Mouse (Mus musculus): ENCODE data around the gene Zfp53.

Zfp53 gene

DNA sequence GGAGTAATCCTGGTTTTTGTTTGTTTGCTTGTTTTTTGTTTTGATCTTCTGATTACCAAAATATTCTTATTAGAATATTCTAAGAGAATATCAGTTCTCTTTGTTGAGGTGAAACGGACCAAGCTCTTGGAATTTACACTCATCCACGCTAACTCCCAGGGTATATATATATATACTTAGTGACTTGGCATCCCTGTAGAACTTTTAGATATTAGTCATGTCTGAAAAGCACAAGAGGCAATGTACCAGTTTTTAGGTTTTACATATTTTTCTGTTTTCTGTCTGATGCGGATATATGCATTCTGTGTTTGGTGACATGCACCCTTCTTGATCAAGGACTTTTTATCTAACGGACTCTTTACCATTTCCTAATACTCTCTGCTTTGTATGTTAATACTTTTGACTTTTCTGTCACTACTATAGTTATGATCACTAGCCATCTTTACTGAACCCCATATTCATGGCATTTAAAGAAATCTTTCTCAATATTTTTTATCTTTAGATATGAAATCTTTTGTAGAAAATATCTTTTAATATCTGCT is 28.4 kb downstream of the Zfp53 start:
- no peak for DNase-seq (ENCODE audit: low spot score in 2 of 2)

DNA sequence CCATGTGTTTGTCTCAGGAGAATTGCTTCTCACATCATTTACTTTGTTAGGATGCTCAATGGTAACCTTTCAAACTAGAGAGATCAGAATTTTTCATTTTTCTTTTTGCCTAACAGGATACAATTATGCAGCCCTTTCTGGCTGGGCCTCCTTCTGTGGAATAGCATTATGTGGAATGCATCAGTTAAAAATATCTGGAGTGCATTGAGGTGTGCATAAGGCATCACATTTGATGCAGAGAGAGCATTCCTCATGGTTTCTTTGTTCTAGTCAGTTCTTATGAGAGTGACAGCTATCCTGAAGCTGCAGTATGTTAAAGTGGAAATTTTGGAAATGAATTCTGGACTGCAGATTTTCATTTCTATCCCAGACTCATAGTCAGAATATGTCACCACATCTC is 37.5 kb downstream of the Zfp53 start:
- DNase-seq (ENCODE audit: low spot score in 2 of 2) = no peak

DNA sequence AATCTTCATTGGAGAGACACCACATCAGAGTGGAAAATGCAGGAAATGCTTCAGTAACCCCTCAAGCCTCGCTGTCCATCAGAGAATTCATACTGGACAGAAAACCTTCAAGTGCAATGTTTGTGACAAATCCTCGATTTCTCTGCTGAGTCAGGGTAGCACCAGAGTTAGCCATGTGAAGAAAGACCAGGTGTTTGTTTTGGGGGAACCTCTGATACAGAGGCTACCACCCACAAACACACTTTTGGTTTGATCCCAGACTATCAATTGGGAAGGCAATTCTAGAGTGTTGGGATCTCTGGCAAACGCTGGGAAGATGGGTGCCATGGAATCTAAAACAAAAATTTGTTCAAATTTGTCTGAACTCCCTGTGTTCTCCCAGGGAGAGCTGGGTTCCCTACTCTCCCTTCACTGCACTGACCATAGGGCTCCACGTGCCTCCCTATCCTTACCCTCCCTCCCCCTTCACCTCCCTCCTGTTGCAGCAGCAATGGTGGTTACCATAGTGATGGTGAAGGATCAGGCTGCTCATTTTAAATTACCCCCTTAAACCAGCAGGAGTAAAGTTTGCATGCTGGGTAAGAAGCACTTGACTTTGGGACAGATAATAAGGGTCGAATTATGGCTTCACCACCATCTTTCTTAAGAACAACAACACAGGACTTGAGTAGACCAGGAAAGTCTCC is 42.0 kb downstream of the Zfp53 start:
- no peak for DNase-seq (ENCODE audit: low spot score in 2 of 2)

DNA sequence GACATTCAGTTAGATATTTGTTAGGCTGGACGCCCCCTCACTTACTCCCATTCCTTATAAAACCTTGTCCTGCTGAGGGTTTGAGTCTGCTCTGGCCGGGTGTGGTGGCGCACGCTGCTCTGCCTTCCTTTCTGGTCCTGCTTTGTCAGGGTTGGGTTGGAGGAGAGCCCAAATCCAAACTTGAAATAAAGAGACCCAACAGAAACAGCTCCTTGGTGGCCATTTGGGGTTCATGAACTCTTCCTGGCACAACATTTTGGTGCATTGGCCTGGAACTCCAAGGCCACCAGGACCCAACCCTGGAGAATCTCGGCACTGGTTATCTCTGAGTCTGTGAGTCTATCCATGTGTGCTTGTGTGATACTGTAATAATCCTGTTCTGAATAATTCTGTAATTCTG is 42.8 kb downstream of the Zfp53 start:
- DNase-seq (ENCODE audit: low spot score in 2 of 2) = peak; percentile 37 to 45

DNA sequence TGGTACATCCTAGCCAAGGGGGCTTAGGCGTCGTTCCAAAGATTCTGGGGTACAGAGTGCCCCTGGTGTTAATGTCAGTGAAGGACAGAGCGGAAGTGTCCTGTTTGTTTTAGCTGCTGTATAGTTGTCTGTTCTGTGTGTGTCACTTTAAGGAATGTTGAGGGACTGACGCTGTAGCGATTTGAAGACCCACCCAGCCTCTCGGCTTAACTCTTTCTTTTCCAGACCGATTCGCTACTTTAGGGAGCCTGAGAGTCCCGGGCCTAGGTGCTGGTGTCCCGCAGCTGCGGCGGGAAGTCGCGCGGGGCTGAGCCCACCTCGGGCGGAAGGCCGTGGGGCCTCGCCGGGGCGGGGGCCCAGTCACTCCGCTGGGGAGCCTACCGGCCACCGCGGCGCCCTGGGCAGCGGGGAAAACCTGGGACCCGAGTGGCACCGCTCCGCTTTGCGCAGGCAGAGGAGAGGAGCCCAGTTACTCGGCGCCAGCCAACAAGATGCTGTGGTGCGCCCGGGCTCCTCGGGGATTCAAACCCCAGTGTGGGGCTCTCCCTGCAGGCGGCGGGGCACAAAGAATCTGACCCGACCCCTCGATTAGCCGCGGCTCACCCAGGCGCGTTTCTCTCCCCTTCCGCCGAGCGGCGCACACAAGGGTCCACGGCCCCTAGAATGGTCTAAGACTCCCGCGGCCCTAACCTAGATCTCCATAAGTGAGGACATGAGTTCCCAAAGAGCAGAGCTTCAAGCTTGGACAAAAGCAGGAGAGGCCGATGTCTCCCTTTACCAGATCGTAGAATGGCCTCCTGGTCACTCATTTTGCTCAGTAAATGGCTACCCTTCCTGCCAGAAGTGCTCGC is 43.5 kb downstream of the Zfp53 start:
- DNase-seq (ENCODE audit: low spot score in 2 of 2) = peak; percentile 79 to 84

DNA sequence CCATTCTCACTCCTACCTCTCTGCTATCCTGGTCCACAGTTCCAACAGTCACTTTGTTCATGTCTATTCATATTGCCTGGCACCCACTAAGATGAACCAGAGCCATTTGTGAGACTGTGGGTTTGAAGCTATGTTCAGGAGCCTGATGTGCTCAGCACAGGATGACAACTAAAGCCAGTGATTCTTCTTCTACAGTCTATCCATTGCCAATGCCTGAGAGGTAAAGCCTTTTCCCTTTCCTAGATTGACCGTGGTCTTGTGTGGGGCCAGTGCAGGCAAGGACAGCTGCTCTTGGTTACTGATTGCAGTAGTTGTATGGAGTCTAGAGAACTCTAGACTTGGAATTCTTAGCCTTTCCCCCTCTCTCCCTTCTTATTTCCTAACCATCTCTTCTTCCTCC is 45.2 kb downstream of the Zfp53 start:
- DNase-seq (ENCODE audit: low spot score in 2 of 2) = no peak

DNA sequence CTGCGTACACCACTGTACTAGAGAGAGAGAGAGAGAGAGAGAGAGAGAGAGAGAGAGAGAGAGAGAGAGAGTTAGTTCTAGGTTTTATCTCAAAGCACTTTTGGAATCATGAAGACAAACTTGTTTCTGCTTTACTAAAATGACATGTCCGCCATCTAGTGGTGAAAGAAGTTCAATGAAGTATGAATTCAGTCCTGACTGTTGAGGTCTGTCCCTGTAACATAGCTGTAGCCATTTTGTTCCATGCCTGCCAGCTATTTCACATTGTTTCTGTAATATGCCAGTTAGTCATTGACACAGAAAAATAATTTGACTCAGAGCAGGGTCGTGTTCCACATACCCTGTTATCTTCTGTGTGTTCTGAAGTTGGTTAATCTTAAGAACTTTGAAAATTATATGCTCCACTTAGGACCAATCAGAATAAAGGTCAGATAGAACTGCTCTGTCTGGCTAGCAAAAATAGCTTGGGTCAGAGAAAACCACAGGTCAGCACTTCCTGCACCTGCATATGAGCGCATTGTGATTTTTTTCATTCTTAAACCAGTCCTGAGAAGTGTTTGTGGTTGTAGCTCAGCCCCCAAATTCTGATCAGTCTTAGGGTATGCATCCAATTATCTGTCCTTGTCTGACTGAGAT is 45.8 kb downstream of the Zfp53 start:
- DNase-seq (ENCODE audit: low spot score in 2 of 2) = peak; percentile 28 to 62

DNA sequence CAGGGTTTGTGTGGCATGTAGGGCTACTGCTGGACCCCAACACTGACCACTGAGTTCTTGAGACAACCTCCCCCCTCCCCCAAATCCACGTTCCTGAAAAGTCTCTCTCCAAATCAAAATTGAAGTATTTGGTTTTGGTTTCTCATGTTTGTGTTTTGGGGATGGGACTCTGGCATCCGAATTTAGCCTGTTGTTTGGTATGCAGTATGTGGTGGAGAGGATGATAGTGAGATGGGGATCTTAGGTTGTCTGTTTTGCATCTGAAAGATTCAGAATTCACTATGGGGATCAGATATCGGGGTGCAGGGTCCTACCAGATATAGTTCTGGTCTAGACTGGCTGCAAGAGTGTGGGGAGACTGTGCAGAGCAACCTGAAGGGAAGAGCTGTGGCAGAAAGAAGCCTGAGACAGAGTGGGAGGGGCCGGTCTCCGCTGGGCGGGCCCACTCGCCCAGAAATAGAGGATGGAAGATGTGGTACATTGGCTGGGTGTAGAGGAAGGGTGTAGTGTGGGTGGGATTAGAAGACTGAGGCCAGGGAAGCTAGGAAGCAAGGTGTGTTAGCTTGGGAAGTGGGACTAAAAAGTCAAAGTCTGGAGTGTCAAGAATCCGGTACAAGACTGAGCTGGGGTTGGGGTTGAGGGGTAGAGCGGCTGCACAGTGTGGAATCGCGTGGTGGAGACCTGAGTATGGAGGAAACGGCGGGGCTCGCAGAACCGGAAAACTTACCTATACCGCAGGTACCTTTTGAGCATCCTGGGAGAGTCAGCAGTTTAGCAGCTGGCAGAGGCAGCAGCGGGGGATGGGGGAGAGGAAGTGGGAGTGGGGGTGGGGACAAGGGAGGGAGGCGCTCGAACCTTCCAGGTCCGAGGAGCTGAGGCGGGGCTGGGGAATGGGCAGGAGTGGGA is 46.6 kb downstream of the Zfp53 start, which contains the start of gene Zfp52:
Zfp52 (plus strand) TSS at position 444 of the 906 bp plus-strand sequence.
- DNase-seq (ENCODE audit: low spot score in 2 of 2) = peak; percentile 70 to 77

DNA sequence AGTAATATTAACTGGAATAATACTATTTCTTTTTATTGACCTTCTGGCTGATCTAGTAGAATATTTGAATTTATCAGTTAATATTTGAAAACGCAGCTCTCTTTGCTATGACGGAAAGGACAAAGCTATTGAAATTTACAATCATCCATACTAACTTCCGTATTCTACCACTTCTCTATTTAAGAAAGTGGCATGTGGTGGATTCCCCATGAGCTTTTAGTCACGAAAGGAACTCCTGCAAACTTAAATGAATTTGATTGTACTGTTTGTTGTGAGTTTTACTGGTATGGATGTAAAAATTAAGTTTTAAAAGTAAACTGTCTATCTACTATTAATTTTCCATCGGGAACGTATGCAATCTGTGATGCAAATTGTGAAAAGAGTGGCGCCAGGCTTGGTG is 47.3 kb downstream of the Zfp53 start:
- no peak for DNase-seq (ENCODE audit: low spot score in 2 of 2)

DNA sequence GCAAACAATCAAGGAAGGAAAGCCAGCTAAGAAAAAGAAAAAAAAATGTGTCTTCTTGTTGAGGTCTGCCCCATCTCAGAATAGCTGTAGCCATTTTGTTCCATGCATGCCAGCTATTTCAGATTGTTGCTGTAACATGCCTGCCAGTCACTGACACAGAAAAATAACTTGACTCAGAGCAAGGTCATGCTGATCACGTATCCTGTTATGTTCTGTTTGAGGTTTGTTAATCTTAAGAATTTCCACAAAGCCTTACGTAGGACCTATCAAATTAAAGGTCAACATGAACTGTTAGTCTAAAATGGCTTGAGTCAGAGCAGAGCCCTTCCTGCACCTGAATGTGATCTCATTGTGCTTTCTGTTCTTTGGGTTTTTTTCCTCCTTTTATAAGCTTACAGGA is 47.9 kb downstream of the Zfp53 start:
- no peak for DNase-seq (ENCODE audit: low spot score in 2 of 2)

DNA sequence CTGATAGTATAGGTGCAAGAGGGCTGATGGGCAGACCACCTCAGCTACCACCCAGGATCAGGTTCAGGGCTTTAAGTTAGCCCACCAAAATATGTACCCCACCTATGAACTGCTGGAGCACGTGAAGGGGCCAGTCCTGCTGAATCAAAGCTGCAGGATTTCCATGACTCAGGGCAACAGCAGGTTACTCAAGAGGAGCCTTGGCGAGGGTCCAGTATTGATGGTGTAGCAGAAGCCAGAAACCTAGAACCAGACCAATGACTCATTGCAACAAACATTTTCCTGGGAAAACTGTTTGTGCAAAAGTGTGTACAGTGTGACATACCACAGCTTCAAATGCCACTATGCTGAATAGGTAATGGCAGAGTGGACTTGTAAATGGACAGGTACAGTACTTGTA is 69.0 kb downstream of the Zfp53 start:
- no peak for DNase-seq (ENCODE audit: low spot score in 2 of 2)

Measured in right cerebral cortex, postnatal 10 days (tissue).